Mouse (Mus musculus): ENCODE data around the gene Sub1.

GRCm38 (mm10) chr15:11956129-11956528, 40.7 kb downstream of the Sub1 start:
- no peak for TF ChIP-seq POLR2A (IDR thresholded peaks at IDR 0.05; ENCODE audit: low read depth, low read length)
- no peak for TF ChIP-seq CHD2 (IDR thresholded peaks at IDR 0.05; ENCODE audit: low read length)
- TF ChIP-seq TCF12 (IDR thresholded peaks at IDR 0.05; ENCODE audit: low read depth, low read length), result no peak
- TF ChIP-seq CTCF (conservative IDR thresholded peaks at IDR 0.05 in 1 of 2, IDR thresholded peaks at IDR 0.05 in 1 of 2; ENCODE audit: low read depth in 2 of 2, low read length in 2 of 2), result no peak
- no peak for TF ChIP-seq ZNF384 (IDR thresholded peaks at IDR 0.05; ENCODE audit: low read depth, low read length)
- no peak for TF ChIP-seq RAD21 (IDR thresholded peaks at IDR 0.05; ENCODE audit: low read depth, low read length)
- no peak for TF ChIP-seq JUND (conservative IDR thresholded peaks at IDR 0.05; ENCODE audit: low read depth, low read length)
- no peak for TF ChIP-seq ZC3H11A (IDR thresholded peaks at IDR 0.05; ENCODE audit: low read depth, low read length)
- no peak for TF ChIP-seq E2F4 (IDR thresholded peaks at IDR 0.05; ENCODE audit: insufficient replicate concordance, low read depth, low read length)
- TF ChIP-seq ELF1 (IDR thresholded peaks at IDR 0.05; ENCODE audit: low read depth, low read length), result no peak
- TF ChIP-seq EP300 (IDR thresholded peaks at IDR 0.05; ENCODE audit: low read length), result no peak
